Mouse (Mus musculus): ENCODE measurements around the gene Ampd2.

GRCm38 (mm10) chr3:108094976-108095760 lies 8.7 kb upstream of the Ampd2 start:
- TF ChIP-seq CTCF (IDR thresholded peaks at IDR 0.05; ENCODE audit: extremely low read depth, insufficient read depth, low read length) (no peak), POLR2A (IDR thresholded peaks at IDR 0.05; ENCODE audit: extremely low read depth, insufficient read depth, low read length) (no peak)

Data from cortical plate, adult 2 months (tissue).